Mouse (Mus musculus): ENCODE measurements at regions not wholly inside any gene's neighbourhood (a gene's known extent, or its start where the extent isn't known, plus 50 kb on each side); places are given as distances from the start of the nearest gene placed in this dataset.

- no peak for DNase-seq (ENCODE audit: low spot score in 2 of 2)
Measured at GRCm38 (mm10) chr3:115766153-115766552, 51.3 kb upstream of the S1pr1 start.

GRCm38 (mm10) chr3:115768290-115768689 lies 53.4 kb upstream of the S1pr1 start:
- no peak for DNase-seq (ENCODE audit: low spot score in 2 of 2)

GRCm38 (mm10) chr3:115768761-115769530 lies 54.1 kb upstream of the S1pr1 start:
- DNase-seq (ENCODE audit: low spot score in 2 of 2): no peak

- DNase-seq (ENCODE audit: low spot score in 2 of 2): no peak
Measured at GRCm38 (mm10) chr3:115772676-115773075, 57.8 kb upstream of the S1pr1 start.

GRCm38 (mm10) chr3:115774321-115774720 lies 59.4 kb upstream of the S1pr1 start:
- no peak for DNase-seq (ENCODE audit: low spot score in 2 of 2)

GRCm38 (mm10) chr3:115774723-115775122 lies 59.9 kb upstream of the S1pr1 start:
- DNase-seq (ENCODE audit: low spot score in 2 of 2): no peak

- DNase-seq (ENCODE audit: low spot score in 2 of 2): no peak
Measured at GRCm38 (mm10) chr3:115779144-115779890, 64.4 kb upstream of the S1pr1 start.

GRCm38 (mm10) chr3:115779906-115780305 lies 65.0 kb upstream of the S1pr1 start:
- no peak for DNase-seq (ENCODE audit: low spot score in 2 of 2)

GRCm38 (mm10) chr3:115782726-115783125 lies 67.9 kb upstream of the S1pr1 start:
- DNase-seq (ENCODE audit: low spot score in 2 of 2): no peak

- DNase-seq (ENCODE audit: low spot score in 2 of 2): no peak
Measured at GRCm38 (mm10) chr3:115787360-115787759, 72.5 kb upstream of the S1pr1 start.

GRCm38 (mm10) chr3:115788525-115788924 lies 73.7 kb upstream of the S1pr1 start:
- DNase-seq (ENCODE audit: low spot score in 2 of 2): no peak

- no peak for DNase-seq (ENCODE audit: low spot score in 2 of 2)
Measured at GRCm38 (mm10) chr3:115789063-115789462, 74.2 kb upstream of the S1pr1 start.

- no peak for DNase-seq (ENCODE audit: low spot score in 2 of 2)
Measured at GRCm38 (mm10) chr3:115792606-115793005, 77.7 kb upstream of the S1pr1 start.

GRCm38 (mm10) chr3:115793344-115794059 lies 78.6 kb upstream of the S1pr1 start:
- peak in 1 of 2 experiments; percentile 31 for DNase-seq (ENCODE audit: low spot score in 2 of 2)

GRCm38 (mm10) chr3:115799326-115799725 lies 84.5 kb upstream of the S1pr1 start:
- no peak for DNase-seq (ENCODE audit: low spot score in 2 of 2)

GRCm38 (mm10) chr3:115799981-115800380 lies 85.1 kb upstream of the S1pr1 start:
- no peak for DNase-seq (ENCODE audit: low spot score in 2 of 2)

- no peak for DNase-seq (ENCODE audit: low spot score in 2 of 2)
Measured at GRCm38 (mm10) chr3:115800873-115801272, 86.0 kb upstream of the S1pr1 start.

GRCm38 (mm10) chr3:115801581-115802200 lies 85.9 kb upstream of the Dph5 start:
- DNase-seq (ENCODE audit: low spot score in 2 of 2): no peak

- DNase-seq (ENCODE audit: low spot score in 2 of 2): no peak
Measured at GRCm38 (mm10) chr3:115804616-115805015, 83.0 kb upstream of the Dph5 start.

GRCm38 (mm10) chr3:115807032-115807431 lies 80.6 kb upstream of the Dph5 start:
- no peak for DNase-seq (ENCODE audit: low spot score in 2 of 2)

GRCm38 (mm10) chr3:115815168-115815567 lies 72.5 kb upstream of the Dph5 start:
- DNase-seq (ENCODE audit: low spot score in 2 of 2): no peak

- DNase-seq (ENCODE audit: low spot score in 2 of 2): no peak
Measured at GRCm38 (mm10) chr3:115815571-115816156, 72.0 kb upstream of the Dph5 start.
